Mouse (Mus musculus): ENCODE measurements around the gene Spint3.
A peak's percentile ranks its signal among the peaks of the same experiment; 100 is the strongest.

The Spint3 gene

GRCm38 (mm10) chr2:164549963-164550894, 23.0 kb downstream of the Spint3 start:
- DNase-seq = no peak

GRCm38 (mm10) chr2:164549338-164549737, 23.9 kb downstream of the Spint3 start:
- DNase-seq = no peak

GRCm38 (mm10) chr2:164544454-164545097, 28.7 kb downstream of the Spint3 start:
- DNase-seq = no peak

- DNase-seq = no peak
Observed at GRCm38 (mm10) chr2:164543745-164544144, 29.5 kb downstream of the Spint3 start.

DNA sequence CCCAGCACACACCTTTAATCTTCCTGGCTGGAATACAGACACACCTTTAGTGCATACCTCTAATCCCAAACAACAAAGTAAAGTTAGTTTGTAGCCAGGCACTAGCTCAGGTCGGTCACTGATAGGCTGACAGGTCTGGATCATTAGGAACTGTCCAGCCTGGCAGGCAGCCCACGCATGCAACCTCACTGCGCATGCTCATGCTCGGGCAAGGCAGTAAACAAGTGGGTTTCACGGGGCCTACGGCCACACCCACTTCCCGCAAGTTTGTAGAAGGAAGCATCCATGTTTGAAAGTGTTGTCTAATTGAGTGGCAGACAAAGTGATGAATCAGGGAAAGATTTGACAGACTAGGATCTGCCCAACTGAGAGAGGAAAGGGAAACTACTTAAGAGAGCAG, 30.7 kb downstream of the Spint3 start:
- DNase-seq = no peak

DNA sequence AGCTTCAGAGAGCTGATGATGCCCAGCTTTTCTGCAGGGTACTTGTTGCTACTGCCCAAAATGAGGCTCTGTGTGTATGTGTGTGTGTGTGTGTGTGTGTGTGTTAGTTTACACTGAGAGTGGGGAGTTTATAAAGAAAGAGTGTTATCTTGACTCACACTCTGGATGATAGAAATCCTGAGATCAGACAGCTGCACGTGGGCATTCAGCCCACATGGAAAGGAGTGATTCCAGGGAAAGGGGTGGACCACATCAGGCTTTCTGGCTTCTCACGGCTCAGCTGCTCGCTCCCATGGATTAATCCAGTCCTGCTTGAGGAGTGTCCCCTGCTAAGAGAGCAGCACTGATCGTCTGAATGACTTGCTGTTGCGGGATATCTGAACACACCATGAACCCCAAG, 31.1 kb downstream of the Spint3 start:
- DNase-seq = no peak

- no peak for DNase-seq
Observed at GRCm38 (mm10) chr2:164540652-164541427, 32.4 kb downstream of the Spint3 start.

- DNase-seq = no peak
Observed at GRCm38 (mm10) chr2:164537003-164537402, 36.3 kb downstream of the Spint3 start.

DNA sequence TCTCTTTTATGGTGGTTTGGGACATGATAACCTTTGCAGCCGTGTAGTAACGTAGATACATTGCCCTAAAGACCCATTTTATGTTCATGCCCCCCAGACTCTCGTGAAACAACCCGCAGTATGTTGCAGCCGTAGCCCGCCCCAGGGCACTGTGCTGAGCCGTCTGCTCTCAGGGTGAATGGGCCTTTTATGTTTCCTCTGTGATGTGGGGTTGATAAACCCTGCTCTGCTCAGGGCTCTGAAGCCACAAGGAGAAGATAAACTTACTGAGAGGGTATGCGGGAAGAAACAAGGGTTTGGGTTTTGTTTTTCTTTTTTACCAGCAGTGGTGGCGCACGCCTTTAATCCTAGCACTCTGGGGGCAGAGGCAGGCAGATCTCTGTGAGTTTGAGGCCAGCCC, 38.9 kb downstream of the Spint3 start:
- no peak for DNase-seq

DNA sequence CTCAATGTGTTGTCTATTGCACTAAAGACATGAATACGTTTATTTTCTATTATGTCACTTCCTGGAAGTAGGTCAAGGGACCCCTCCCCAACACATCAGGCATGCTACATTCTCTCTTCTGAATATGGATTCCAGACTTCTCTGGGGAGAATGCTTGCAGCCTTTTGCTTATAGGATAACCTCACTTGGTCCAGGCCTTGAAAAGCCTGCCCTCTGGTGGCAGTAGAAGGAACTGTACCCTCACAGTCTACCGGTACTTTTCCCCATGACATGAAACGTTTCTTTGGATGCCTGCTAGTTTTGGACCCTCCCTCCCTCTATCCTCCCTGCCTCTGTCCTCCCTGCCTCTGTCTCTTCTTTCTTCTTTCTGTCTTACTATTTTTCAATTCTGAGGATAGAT, 42.1 kb downstream of the Spint3 start:
- peak; percentile 34 to 77 for DNase-seq

GRCm38 (mm10) chr2:164528557-164528956, 44.7 kb downstream of the Spint3 start:
- DNase-seq = no peak

GRCm38 (mm10) chr2:164523301-164523773, 49.9 kb downstream of the Spint3 start:
- DNase-seq = no peak

GRCm38 (mm10) chr2:164522280-164522679, 51.0 kb downstream of the Spint3 start:
- DNase-seq = no peak

DNA sequence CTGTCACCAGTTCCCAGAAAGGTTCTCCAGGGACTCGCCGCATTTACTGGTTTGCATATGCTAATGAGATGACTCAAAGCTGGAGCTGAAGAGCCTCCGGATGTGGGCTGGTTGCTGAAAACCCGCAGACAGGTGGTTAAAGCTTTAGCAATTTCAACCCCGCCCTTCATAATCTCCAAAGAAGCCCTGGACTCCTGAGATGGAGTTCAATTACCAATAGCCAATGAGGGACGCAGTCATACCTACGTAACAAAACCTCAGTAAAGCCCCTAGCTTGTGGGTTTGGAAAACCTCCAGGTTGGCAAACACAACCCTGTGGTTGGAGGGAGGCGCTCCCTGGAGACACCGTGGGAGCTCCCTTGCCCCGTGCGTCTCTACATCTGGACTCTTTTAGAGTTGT, 51.4 kb downstream of the Spint3 start:
- peak; percentile 51 to 53 for DNase-seq

- peak; percentile 46 to 60 for DNase-seq
Observed at GRCm38 (mm10) chr2:164520782-164521181, 52.5 kb downstream of the Spint3 start.

All from spleen, adult 18-20 months (tissue).